ENCODE assay signal across 22 mouse cellular contexts in the genomic region with DNA sequence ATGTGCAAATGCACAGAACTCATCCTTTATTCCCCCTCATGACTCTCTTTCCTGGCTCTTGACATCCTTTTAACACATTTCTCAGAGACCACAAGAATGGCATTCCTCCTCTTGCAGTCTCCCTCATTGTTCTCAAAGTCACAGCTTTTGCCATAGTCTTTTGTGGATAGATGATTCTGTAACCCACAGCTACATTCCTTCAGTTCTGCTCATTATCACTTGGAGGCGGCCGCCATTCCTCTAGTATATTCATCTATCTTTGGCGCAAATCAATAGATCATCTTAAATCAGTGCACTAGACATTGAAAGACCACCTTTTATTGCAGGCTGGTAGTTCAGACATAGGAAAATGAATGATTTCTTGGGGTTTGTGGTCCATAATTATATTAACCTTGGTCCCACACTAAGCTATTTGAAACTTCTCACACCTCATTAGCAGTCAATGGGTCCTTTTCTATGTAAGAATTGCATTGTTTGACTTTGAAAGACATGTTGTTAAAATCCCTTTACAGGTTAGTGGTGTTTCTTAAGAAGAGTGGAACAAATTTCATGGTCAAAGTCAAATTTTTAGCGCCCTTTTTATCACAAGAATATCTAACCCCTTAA.
DNase-seq lines count a peak whose midpoint lies in the region; ATAC-seq lines count a peak whose summit lies in the region.
"Had no signal": no experiment of that assay in that cellular context is flagged by ENCODE, and none has a peak within 500 bp of the region (broad histone marks: within the 10 kb centered on the region; RNA-seq: fewer than 3 reads in every experiment).

No protein-coding gene starts in this region.

- H3K36me3 ChIP-seq in hindbrain, embryonic 10.5 days = no peaks in the 10 kb centered on the region
- H3K36me3 ChIP-seq in hindbrain, embryonic 13.5 days = no peaks in the 10 kb centered on the region
- no peaks in the 10 kb centered on the region for H3K36me3 ChIP-seq in midbrain, embryonic 11.5 days (ENCODE audit: control insufficient read depth, insufficient read depth, low read length)
- no peaks in the 10 kb centered on the region for H3K36me3 ChIP-seq in midbrain, embryonic 15.5 days (replicated peaks)
- H3K36me3 ChIP-seq: embryonic facial prominence, embryonic 10.5 days; heart, embryonic 12.5 days; hindbrain, embryonic 15.5 days had no signal

- peak; percentile 25 for DNase-seq in hindbrain, embryonic 10.5 days (ENCODE audit: low spot score)
- no peak for DNase-seq in midbrain, embryonic 11.5 days (ENCODE audit: low spot score, missing footprints)
- DNase-seq in Muller cell, postnatal 12 days (ENCODE audit: inconsistent ontology term) = peak; percentile 82
- DNase-seq in embryo, embryonic 11 days = peak; percentile 52
- DNase-seq in layer of hippocampus, postnatal 25 days (ENCODE audit: extremely low spot score in 1 of 2, low spot score in 1 of 2) = no peak
- no peak for DNase-seq in left cerebral cortex, adult 11 months (ENCODE audit: low spot score)
- DNase-seq: adrenal gland, postnatal 25 days; B cell, adult 2 months; cerebellum, adult 2 months; cerebellum, postnatal 10 days; forebrain, postnatal 0 days; gastrocnemius, adult 2 months; gastrocnemius, postnatal 25 days had no signal

- no peak for ATAC-seq in hindbrain, embryonic 13.5 days (ENCODE audit: low FRiP score)
- ATAC-seq in midbrain, embryonic 11.5 days (ENCODE audit: low FRiP score) = peak; percentile 88
- ATAC-seq in midbrain, embryonic 15.5 days (replicated peaks) = no peak
- ATAC-seq: activated CD4-positive, CD25-positive, alpha-beta regulatory T cell, adult 4 months; forebrain, embryonic 13.5 days; forebrain, postnatal 0 days; inflammation-experienced regulatory T-cells, adult 6 months; Patski had no signal

- H3K4me3 ChIP-seq in hindbrain, embryonic 10.5 days = no peak overlapping the region
- H3K4me3 ChIP-seq in hindbrain, embryonic 13.5 days = no peak overlapping the region
- no peak overlapping the region for H3K4me3 ChIP-seq in midbrain, embryonic 11.5 days (ENCODE audit: low read depth, low read length)
- no peak overlapping the region for H3K4me3 ChIP-seq in midbrain, embryonic 15.5 days
- H3K4me3 ChIP-seq: embryonic facial prominence, embryonic 10.5 days; forebrain, embryonic 13.5 days; gastrocnemius, adult 2 months; heart, embryonic 12.5 days; hindbrain, embryonic 15.5 days had no signal

- peaks cover 20% of the 10 kb centered on the region; the same call in 1 of the 2 replicates for H3K4me1 ChIP-seq in hindbrain, embryonic 10.5 days (replicated peaks)
- H3K4me1 ChIP-seq in hindbrain, embryonic 13.5 days (replicated peaks) = peaks cover 4% of the 10 kb centered on the region; the same call in 1 of the 2 replicates
- no peaks in the 10 kb centered on the region for H3K4me1 ChIP-seq in midbrain, embryonic 11.5 days (ENCODE audit: control insufficient read depth, insufficient read depth, low read length)
- no peaks in the 10 kb centered on the region for H3K4me1 ChIP-seq in midbrain, embryonic 15.5 days
- H3K4me1 ChIP-seq: embryonic facial prominence, embryonic 10.5 days; forebrain, embryonic 13.5 days; heart, embryonic 12.5 days; hindbrain, embryonic 15.5 days had no signal

- 35% methylated on average over 4 of the region's 4 CpGs for WGBS in hindbrain, embryonic 10.5 days
- 15% methylated on average over 4 of the region's 4 CpGs for WGBS in hindbrain, embryonic 13.5 days
- 36% methylated on average over 4 of the region's 4 CpGs for WGBS in midbrain, embryonic 11.5 days
- 32% methylated on average over 4 of the region's 4 CpGs for WGBS in midbrain, embryonic 15.5 days

- no peaks in the 10 kb centered on the region for H3K27me3 ChIP-seq in hindbrain, embryonic 10.5 days (ENCODE audit: insufficient read depth, poor library complexity, severe bottlenecking)
- H3K27me3 ChIP-seq in hindbrain, embryonic 13.5 days = no peaks in the 10 kb centered on the region
- no peaks in the 10 kb centered on the region for H3K27me3 ChIP-seq in midbrain, embryonic 11.5 days (ENCODE audit: control insufficient read depth, insufficient read depth, low read length)
- H3K27me3 ChIP-seq in midbrain, embryonic 15.5 days (replicated peaks) = no peaks in the 10 kb centered on the region
- H3K27me3 ChIP-seq: forebrain, embryonic 13.5 days; heart, embryonic 12.5 days; hindbrain, embryonic 15.5 days; Patski had no signal

- H3K9ac ChIP-seq in hindbrain, embryonic 13.5 days = no peak overlapping the region
- H3K9ac ChIP-seq in midbrain, embryonic 11.5 days (ENCODE audit: low read length) = no peak overlapping the region
- H3K9ac ChIP-seq in midbrain, embryonic 15.5 days = no peak overlapping the region
- H3K9ac ChIP-seq: forebrain, embryonic 13.5 days; forebrain, postnatal 0 days; heart, embryonic 12.5 days; hindbrain, embryonic 15.5 days had no signal

- peaks cover 2% of the 10 kb centered on the region; the same call in 1 of the 2 replicates for H3K9me3 ChIP-seq in hindbrain, embryonic 10.5 days
- no peaks in the 10 kb centered on the region for H3K9me3 ChIP-seq in hindbrain, embryonic 13.5 days
- H3K9me3 ChIP-seq in midbrain, embryonic 11.5 days (ENCODE audit: control insufficient read depth, low read length) = no peaks in the 10 kb centered on the region
- H3K9me3 ChIP-seq in midbrain, embryonic 15.5 days = no peaks in the 10 kb centered on the region
- H3K9me3 ChIP-seq: embryonic facial prominence, embryonic 10.5 days; forebrain, embryonic 13.5 days; heart, embryonic 12.5 days; hindbrain, embryonic 15.5 days had no signal

- no peak overlapping the region for H3K4me2 ChIP-seq in hindbrain, embryonic 13.5 days
- no peak overlapping the region for H3K4me2 ChIP-seq in midbrain, embryonic 11.5 days
- H3K4me2 ChIP-seq in midbrain, embryonic 15.5 days = no peak overlapping the region
- H3K4me2 ChIP-seq: forebrain, embryonic 13.5 days; heart, embryonic 12.5 days; hindbrain, embryonic 15.5 days had no signal

- peak overlapping the region; percentile 56 for H3K27ac ChIP-seq in hindbrain, embryonic 10.5 days
- no peak overlapping the region for H3K27ac ChIP-seq in hindbrain, embryonic 13.5 days
- no peak overlapping the region for H3K27ac ChIP-seq in midbrain, embryonic 11.5 days (ENCODE audit: low read depth, low read length)
- H3K27ac ChIP-seq in midbrain, embryonic 15.5 days = no peak overlapping the region
- H3K27ac ChIP-seq: embryonic facial prominence, embryonic 10.5 days; forebrain, embryonic 13.5 days; gastrocnemius, adult 2 months; hindbrain, embryonic 15.5 days had no signal

Comparison
In these comparisons a context has a peak if more than half of its experiments do, and no peak if none do; other contexts are left out.
1. DNase-seq: peak in hindbrain, embryonic 10.5 days (single experiment), Muller cell, postnatal 12 days (single experiment) and embryo, embryonic 11 days (single experiment); none in midbrain, embryonic 11.5 days (single experiment), layer of hippocampus, postnatal 25 days (0 of 2) and left cerebral cortex, adult 11 months (single experiment).